Mouse (Mus musculus) cerebellum, adult 2 months (tissue): ENCODE measurements at regions not wholly inside any gene's neighbourhood (a gene's known extent, or its start where the extent isn't known, plus 50 kb on each side); places are given as distances from the start of the nearest gene placed in this dataset.
A peak's percentile ranks its signal among the peaks of the same experiment; 100 is the strongest.

Source experiments
- DNase-seq, 2 experiments: peaks; one replicate each; pipeline ENCODE4 v3.0.0; 2021
- H3K27ac ChIP-seq: fragments of 200-500 bp; 2 replicates; pipeline ENCODE4 v1.5.1; 2012; ENCODE audit warnings: low read length, control low read depth, inconsistent platforms; ENCODE audit not compliant: insufficient read depth
- H3K27me3 ChIP-seq: fragments of 200-500 bp; 2 replicates; pipeline ENCODE4 v1.6.1; 2012; ENCODE audit warnings: inconsistent platforms, mild to moderate bottlenecking, low read length, moderate library complexity; ENCODE audit not compliant: control insufficient read depth, insufficient read depth
- H3K4me1 ChIP-seq: fragments of 200-500 bp; 2 replicates; pipeline ENCODE4 v1.6.1; 2011; ENCODE audit warnings: low read length; ENCODE audit not compliant: control insufficient read depth, insufficient read depth
- H3K4me3 ChIP-seq: fragments of 200-500 bp; replicated peaks from 2 replicates; pipeline ENCODE3; 2011; ENCODE audit warnings: mild to moderate bottlenecking, low read depth, low read length, control low read depth; ENCODE audit not compliant: insufficient read depth
- CTCF ChIP-seq: fragments of 200-500 bp; IDR thresholded peaks from 2 replicates; pipeline ENCODE4 v1.5.1; 2011; ENCODE audit warnings: low read depth, mild to moderate bottlenecking, control low read depth, low read length, moderate library complexity, borderline replicate concordance; ENCODE audit not compliant: insufficient read depth
- POLR2A ChIP-seq: fragments of 200-500 bp; IDR thresholded peaks from 2 replicates; pipeline ENCODE4 v1.6.1; 2011; ENCODE audit warnings: low read length, control low read depth, borderline replicate concordance; ENCODE audit not compliant: insufficient read depth
- WGBS: fragments of 180-500 bp; shearing (Covaris S2); methylation state at CpG from one replicate; pipeline ENCODE4 v1.1.7; 2018; 5-methylcytosine and 5-hydroxymethylcytosine counted together

DNA sequence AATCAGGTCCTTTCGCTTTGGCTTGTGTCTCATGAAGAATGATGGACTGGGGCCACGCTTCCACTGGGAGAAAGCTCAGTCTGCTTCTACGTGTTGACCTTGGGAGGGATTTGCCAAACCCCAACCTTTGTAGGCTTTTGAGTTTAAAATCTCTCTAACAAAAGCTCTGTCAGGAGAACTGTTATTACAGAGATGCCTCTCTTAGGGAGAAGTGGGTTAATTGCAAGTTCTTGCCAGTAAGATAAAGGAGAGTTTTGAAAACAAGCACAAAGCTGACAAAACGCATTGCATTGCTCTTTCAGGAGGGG lies 351.5 kb upstream of the Tenm3 start:
- 77% methylated on average over 4 of the region's 4 CpGs for WGBS

DNA sequence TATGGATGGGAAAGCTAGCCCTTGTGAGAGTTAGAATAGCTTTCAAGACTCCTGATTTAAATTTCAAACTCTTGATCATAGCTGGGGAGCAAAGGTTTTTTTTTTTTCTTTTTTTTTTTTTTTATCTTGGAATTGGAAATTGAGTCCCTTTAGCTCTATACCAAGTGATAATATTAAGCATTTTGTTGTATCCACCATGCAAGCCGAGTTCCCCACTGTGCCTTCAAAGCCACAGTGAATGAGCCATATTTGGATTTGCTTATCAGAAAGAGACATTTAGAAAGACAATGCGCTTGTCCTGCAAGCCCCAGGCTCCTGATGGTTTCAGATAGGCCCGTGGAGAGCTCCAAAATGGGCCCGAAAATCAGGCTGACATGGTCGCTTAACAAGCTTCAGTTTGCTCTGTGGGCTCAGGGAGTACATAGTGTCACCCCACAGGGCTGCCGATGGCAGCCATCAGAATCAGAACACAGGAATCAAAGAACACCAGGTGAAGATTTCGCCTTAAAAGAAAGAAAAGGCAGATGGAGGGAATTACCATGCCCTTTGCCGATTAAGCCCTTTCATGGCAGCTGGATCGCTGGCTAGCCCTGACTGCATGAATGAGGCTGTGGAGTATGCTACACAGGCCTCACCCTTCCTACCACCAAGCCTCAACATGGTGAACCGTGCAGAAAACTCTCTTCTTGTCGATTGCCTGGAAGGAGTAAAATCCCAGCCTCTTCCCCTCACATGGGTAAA lies 351.0 kb upstream of the Tenm3 start:
- H3K27me3 ChIP-seq, result no peaks in the 10 kb centered on the region
- no peak overlapping the region for H3K27ac ChIP-seq
- H3K4me1 ChIP-seq, result no peaks in the 10 kb centered on the region
- no peak for DNase-seq
- TF ChIP-seq CTCF, result no peak
- no peak for TF ChIP-seq POLR2A
- 22% methylated on average over 11 of the region's 11 CpGs for WGBS
- no peak overlapping the region for H3K4me3 ChIP-seq

More for the DNA sequence above, 351.5 kb upstream of the Tenm3 start:
- no peak for TF ChIP-seq POLR2A
- no peak for TF ChIP-seq CTCF
- Histone ChIP-seq H3K4me1 (no peaks in the 10 kb centered on the region), H3K27me3 (no peaks in the 10 kb centered on the region), H3K4me3 (no peak overlapping the region), H3K27ac (no peak overlapping the region)
- DNase-seq, result no peak

DNA sequence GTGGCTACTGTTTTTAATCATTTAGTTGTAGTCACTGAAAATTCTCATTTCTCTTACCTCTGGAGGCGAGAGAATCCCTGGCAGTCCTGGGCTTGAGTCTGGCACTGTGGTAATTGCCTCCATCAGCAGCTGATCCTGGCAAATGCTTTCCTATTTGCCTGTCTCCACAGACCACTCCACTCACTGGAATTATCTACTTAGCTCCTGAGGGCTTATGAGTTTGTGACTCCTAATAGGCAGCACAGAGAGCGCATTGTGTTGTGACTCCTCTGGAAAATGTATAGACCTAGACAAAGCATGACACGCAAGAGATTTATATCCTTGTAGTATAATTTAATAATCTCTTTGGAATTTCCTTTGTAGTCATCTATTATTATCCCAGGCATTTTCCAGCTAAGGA lies 343.1 kb upstream of the Tenm3 start:
- WGBS, result 86% methylated on average over 3 of the region's 3 CpGs
- TF ChIP-seq POLR2A (no peak), CTCF (no peak)
- H3K4me3 ChIP-seq, result no peak overlapping the region

DNA sequence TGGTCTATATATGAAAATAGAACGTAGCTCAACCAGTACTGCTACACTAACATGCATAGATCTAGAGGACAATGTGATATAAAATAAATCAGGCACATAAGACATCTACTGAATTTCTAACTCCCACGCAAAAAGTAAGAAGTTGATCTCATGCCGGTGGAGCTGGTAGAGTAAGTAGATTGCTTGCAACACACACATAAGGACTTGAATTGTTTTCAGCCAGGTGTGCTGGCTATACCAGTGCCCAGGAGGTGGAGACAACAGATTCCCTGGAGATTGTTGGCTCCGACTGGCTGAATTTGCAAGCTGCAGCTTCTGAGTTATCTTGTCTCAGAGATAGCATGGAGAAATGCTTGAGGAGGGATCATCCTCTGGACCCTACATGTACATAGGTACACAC lies 331.6 kb upstream of the Tenm3 start:
- H3K27ac ChIP-seq, result no peak overlapping the region
- no peak for DNase-seq
- 82% methylated on average over 4 of the region's 4 CpGs for WGBS
- no peak overlapping the region for H3K4me3 ChIP-seq
- H3K27me3 ChIP-seq, result no peaks in the 10 kb centered on the region
- H3K4me1 ChIP-seq, result no peaks in the 10 kb centered on the region
- no peak for TF ChIP-seq POLR2A
- TF ChIP-seq CTCF, result no peak

More for the DNA sequence above, 343.1 kb upstream of the Tenm3 start:
- DNase-seq, result no peak
- Histone ChIP-seq H3K27me3 (no peaks in the 10 kb centered on the region), H3K27ac (no peak overlapping the region), H3K4me1 (no peaks in the 10 kb centered on the region)

DNA sequence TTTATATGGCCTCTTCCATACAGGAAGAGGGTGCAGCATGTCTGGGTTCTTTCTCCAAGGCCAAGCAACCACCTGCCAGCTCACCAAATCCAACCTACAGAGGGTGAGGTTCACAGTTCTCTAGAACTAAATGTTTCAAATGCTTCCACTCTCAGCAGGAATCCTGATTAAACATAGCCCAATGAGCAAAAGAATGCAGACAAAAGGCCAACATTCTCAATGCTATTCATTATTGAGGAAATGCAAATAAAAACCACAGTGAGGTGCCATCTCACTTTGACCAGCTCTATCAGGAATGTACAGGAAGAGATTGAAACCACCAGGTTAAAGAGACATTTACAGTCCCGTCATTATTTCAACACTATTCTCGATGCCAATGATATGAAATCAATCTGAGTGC lies 331.2 kb upstream of the Tenm3 start:
- TF ChIP-seq CTCF (no peak), POLR2A (no peak)
- Histone ChIP-seq H3K27me3 (no peaks in the 10 kb centered on the region), H3K4me1 (no peaks in the 10 kb centered on the region), H3K27ac (no peak overlapping the region), H3K4me3 (no peak overlapping the region)
- WGBS, result 87% methylated on average over 2 of the region's 2 CpGs
- peak in 1 of 2 experiments; percentile 2 for DNase-seq

DNA sequence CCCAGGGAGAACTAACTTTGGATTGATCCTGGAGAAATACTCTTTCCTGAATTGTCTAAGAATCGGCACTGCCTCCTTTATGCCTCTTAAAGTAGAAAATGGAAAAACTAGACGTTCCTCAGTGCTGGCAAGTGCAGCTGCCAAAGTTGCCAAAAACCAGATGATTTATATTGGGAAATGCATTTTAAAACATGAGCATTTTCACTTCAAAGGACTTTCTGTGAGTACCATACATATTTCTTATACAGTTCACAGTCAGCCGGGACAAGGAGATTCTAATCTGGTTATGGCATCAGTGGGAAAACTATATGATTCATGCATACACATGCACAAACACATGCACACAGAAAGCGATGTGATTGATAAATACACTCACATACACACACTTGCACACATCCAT lies 315.6 kb upstream of the Tenm3 start:
- 62% methylated on average over 4 of the region's 4 CpGs for WGBS
- no peaks in the 10 kb centered on the region for H3K4me1 ChIP-seq
- H3K27ac ChIP-seq, result no peak overlapping the region
- no peaks in the 10 kb centered on the region for H3K27me3 ChIP-seq
- no peak overlapping the region for H3K4me3 ChIP-seq
- no peak for DNase-seq
- TF ChIP-seq POLR2A (no peak), CTCF (no peak)

DNA sequence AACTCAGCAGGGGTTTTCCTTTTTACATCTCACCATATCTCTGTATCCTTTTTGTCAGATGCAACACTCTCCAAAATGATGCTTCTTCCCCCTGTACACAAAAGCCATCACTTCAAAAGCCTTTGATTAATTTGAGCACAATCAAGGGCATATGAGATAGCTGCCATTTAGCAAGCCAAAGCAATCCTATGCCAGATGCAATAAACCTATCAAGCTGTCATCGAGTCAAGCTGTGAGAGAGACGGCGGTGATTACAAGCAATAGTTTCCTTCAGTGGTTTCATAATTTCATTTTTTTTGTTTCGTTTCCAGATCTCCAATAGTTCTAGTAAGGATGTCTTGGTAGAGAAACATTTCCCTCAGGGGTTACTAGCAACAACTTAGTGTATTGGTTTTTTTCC lies 314.4 kb upstream of the Tenm3 start:
- WGBS, result 17% methylated on average over 4 of the region's 4 CpGs
- H3K4me3 ChIP-seq, result no peak overlapping the region
- H3K4me1 ChIP-seq, result no peaks in the 10 kb centered on the region
- TF ChIP-seq CTCF, result no peak
- no peak for TF ChIP-seq POLR2A
- no peak for DNase-seq
- H3K27me3 ChIP-seq, result no peaks in the 10 kb centered on the region
- no peak overlapping the region for H3K27ac ChIP-seq

DNA sequence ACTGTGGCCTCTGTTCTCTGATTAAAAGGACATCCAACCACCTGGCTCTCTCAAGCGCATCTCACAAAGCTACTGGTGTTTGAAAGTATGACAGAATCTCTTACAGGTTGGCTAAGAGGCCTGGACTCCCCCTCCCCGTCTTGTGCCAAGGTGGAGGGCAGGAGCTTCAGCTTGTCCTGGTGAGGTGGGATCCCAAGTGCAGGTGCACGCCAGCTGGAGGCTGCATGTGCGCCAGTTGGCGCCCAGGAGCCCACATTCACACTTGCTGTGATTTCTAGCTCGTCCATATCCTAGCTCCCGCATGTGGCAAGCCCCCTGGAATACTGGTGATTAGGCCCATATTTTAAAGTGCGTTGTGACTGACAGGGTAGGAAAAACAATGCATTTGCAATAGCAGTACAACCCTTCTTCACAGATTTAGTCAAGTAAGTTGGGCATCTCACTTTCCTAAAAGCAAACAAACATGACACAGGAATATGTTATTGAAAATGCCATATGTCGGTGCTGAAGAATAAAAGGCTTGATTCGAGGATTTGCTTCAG lies 292.8 kb upstream of the Tenm3 start:
- DNase-seq, result no peak
- no peak overlapping the region for H3K4me3 ChIP-seq
- 40% methylated on average over 10 of the region's 10 CpGs for WGBS
- no peaks in the 10 kb centered on the region for H3K4me1 ChIP-seq
- no peak for TF ChIP-seq POLR2A
- TF ChIP-seq CTCF, result no peak
- no peak overlapping the region for H3K27ac ChIP-seq
- no peaks in the 10 kb centered on the region for H3K27me3 ChIP-seq

DNA sequence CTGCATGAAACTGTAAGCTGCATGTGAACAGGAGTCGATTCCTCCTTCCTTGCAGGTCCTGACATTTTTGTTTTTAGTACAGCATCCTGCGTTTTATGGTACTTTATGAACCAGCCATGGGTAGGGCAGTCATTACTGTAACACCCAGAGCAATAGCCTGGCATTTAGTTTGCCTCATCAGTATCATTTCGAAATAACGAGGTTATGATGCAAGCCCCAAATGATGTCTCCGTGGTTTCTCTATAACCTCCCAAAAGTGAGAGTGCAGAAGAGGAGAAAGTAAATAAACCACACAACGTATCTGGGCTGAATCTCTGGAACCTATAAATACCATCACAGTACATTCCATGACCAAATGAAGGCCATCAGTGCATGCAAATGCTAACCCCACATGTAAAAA lies 265.3 kb upstream of the Tenm3 start:
- TF ChIP-seq CTCF (no peak), POLR2A (no peak)
- DNase-seq, result no peak
- Histone ChIP-seq H3K4me1 (no peaks in the 10 kb centered on the region), H3K4me3 (no peak overlapping the region), H3K27ac (no peak overlapping the region), H3K27me3 (no peaks in the 10 kb centered on the region)
- 93% methylated on average over 6 of the region's 6 CpGs for WGBS
